ENCODE assay signal across 9 mouse cellular contexts in the genomic region with DNA sequence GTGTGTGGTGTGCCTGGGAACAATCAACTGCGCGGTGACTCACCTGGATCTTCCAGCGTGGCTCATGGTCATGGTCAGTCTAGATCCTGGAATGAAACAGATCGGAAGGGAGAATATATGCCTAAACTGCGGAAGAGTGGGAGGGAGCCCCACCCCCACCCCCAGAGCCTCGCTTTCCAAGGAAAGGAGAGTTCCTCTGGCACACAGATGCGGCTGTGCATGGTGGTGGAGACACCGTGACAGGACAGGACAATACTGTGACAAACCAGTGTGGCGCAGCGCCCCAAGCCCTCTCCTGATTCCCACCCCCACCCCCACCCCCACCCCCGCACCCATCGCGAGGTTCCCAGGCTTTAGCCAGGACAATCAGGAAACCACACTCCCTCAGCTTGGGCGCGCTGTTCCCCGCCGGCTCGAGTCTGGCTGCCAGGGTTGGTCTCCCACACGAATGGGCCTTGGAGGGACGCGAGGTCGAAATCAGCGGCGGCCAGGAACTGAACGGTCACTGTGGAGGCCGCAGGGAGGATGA. TPM values are rescaled to one million over a fixed set of nuclear protein-coding genes. Genes with fewer than 3 reads are reported as not detected.
A peak's percentile ranks its signal among the peaks of the same experiment; 100 is the strongest.
DNase-seq lines count a peak whose midpoint lies in the region; ATAC-seq lines count a peak whose summit lies in the region.
"Had no signal": no experiment of that assay in that cellular context is flagged by ENCODE, and none has a peak within 500 bp of the region (broad histone marks: within the 10 kb centered on the region; RNA-seq: fewer than 3 reads in every experiment).

No protein-coding gene starts in this region.

- no peaks in the 10 kb centered on the region for H3K36me3 ChIP-seq in lung, embryonic 16.5 days (ENCODE audit: control insufficient read depth, insufficient read depth, low read length)
- no peaks in the 10 kb centered on the region for H3K36me3 ChIP-seq in intestine, embryonic 15.5 days
- H3K36me3 ChIP-seq in neural tube, embryonic 13.5 days, result peaks cover 19% of the 10 kb centered on the region; the same call in 1 of the 2 replicates

- peak; percentile 61 for DNase-seq in adrenal gland, postnatal 14 days
- DNase-seq in adrenal gland, postnatal 4 days (ENCODE audit: low spot score in 2 of 2), result no peak
- no peak for DNase-seq in lung, postnatal 36 days
- no peak for DNase-seq in cerebellum, adult 11-12 months
- no peak for DNase-seq in kidney, adult 18-20 months

- H3K27ac ChIP-seq in lung, embryonic 16.5 days (ENCODE audit: low read length), result no peak overlapping the region
- no peak overlapping the region for H3K27ac ChIP-seq in intestine, embryonic 15.5 days
- peak overlapping the region; percentile 95 for H3K27ac ChIP-seq in neural tube, embryonic 13.5 days (replicated peaks)

- no peaks in the 10 kb centered on the region for H3K27me3 ChIP-seq in lung, embryonic 16.5 days (ENCODE audit: control insufficient read depth, insufficient read depth, low read depth, low read length)
- no peaks in the 10 kb centered on the region; the same call in 1 of the 2 replicates for H3K27me3 ChIP-seq in intestine, embryonic 15.5 days (replicated peaks)
- no peaks in the 10 kb centered on the region for H3K27me3 ChIP-seq in neural tube, embryonic 13.5 days

- peak overlapping the region; percentile 90 for H3K4me2 ChIP-seq in lung, embryonic 16.5 days (ENCODE audit: low read depth, low read length)
- H3K4me2 ChIP-seq in intestine, embryonic 15.5 days (replicated peaks), result peak overlapping the region; percentile 95
- peak overlapping the region; percentile 82 for H3K4me2 ChIP-seq in neural tube, embryonic 13.5 days

- no peaks in the 10 kb centered on the region for H3K9me3 ChIP-seq in lung, embryonic 16.5 days (ENCODE audit: control insufficient read depth, low read length)
- no peaks in the 10 kb centered on the region for H3K9me3 ChIP-seq in intestine, embryonic 15.5 days
- H3K9me3 ChIP-seq in neural tube, embryonic 13.5 days, result no peaks in the 10 kb centered on the region

- peak overlapping the region; percentile 81 for H3K4me3 ChIP-seq in lung, embryonic 16.5 days (ENCODE audit: low read length)
- peak overlapping the region; percentile 85 for H3K4me3 ChIP-seq in intestine, embryonic 15.5 days (replicated peaks)
- H3K4me3 ChIP-seq in neural tube, embryonic 13.5 days, result peak overlapping the region; percentile 92

- ATAC-seq in lung, embryonic 16.5 days (ENCODE audit: low read depth), result peak; percentile 39
- ATAC-seq in intestine, embryonic 15.5 days, result peak; percentile 60
- ATAC-seq in neural tube, embryonic 13.5 days (ENCODE audit: low read depth), result peak; percentile 65

- H3K9ac ChIP-seq in lung, embryonic 16.5 days (ENCODE audit: low read length), result peak overlapping the region; percentile 73
- peak overlapping the region; percentile 58 for H3K9ac ChIP-seq in intestine, embryonic 15.5 days
- peak overlapping the region; percentile 97 for H3K9ac ChIP-seq in neural tube, embryonic 13.5 days

- H3K4me1 ChIP-seq in lung, embryonic 16.5 days (replicated peaks; ENCODE audit: control insufficient read depth, insufficient read depth, low read length), result peaks cover 9% of the 10 kb centered on the region; the same call in 1 of the 2 replicates
- H3K4me1 ChIP-seq in intestine, embryonic 15.5 days (replicated peaks), result peaks cover 11% of the 10 kb centered on the region
- peaks cover 47% of the 10 kb centered on the region for H3K4me1 ChIP-seq in neural tube, embryonic 13.5 days (replicated peaks)

- WGBS in lung, embryonic 16.5 days, result 3% methylated on average over 24 of the region's 26 CpGs
- WGBS in intestine, embryonic 15.5 days, result 3% methylated on average over 26 of the region's 26 CpGs
- 5% methylated on average over 25 of the region's 26 CpGs for WGBS in neural tube, embryonic 13.5 days

RNA-seq across cellular contexts. Expression of a gene that starts 0.4 kb away (rescaled TPM):
- total RNA-seq in adrenal gland, postnatal 14 days (2021), result 10.8 and 19.4 TPM in 2 replicates
- total RNA-seq in adrenal gland, postnatal 4 days (2021), result 10 to 100 TPM; 37.0 to 39.1 TPM
- 47.1 and 62.2 TPM in 2 replicates for polyA plus RNA-seq in lung, embryonic 16.5 days (2015; fragmentation: Nextera tagmentation; extraction: Ambion mirVana)
- polyA plus RNA-seq in intestine, embryonic 15.5 days (2015; fragmentation: Nextera tagmentation; extraction: Ambion mirVana), result 54.7 and 61.2 TPM in 2 replicates
- 369 and 526 TPM in 2 replicates for polyA plus RNA-seq in neural tube, embryonic 13.5 days (2015; fragmentation: Nextera tagmentation; extraction: Ambion mirVana)

RNA-seq across cellular contexts. Expression of a gene that starts 13.0 kb away (rescaled TPM):
- 17.1 and 18.7 TPM in 2 replicates for total RNA-seq in adrenal gland, postnatal 14 days (2021)
- total RNA-seq in adrenal gland, postnatal 4 days (2021), result 1 to 10 TPM; 8.4 to 9.6 TPM
- polyA plus RNA-seq in lung, embryonic 16.5 days (2015; fragmentation: Nextera tagmentation; extraction: Ambion mirVana), result 0.08 and 0.14 TPM in 2 replicates
- 0.29 and 0.34 TPM in 2 replicates for polyA plus RNA-seq in intestine, embryonic 15.5 days (2015; fragmentation: Nextera tagmentation; extraction: Ambion mirVana)
- polyA plus RNA-seq in neural tube, embryonic 13.5 days (2015; fragmentation: Nextera tagmentation; extraction: Ambion mirVana), result 4.3 and 4.7 TPM in 2 replicates
- polyA plus RNA-seq: C2C12 had no signal

RNA-seq across cellular contexts. Expression of a gene that starts 46.6 kb away (rescaled TPM):
- 18.3 and 23.0 TPM in 2 replicates for total RNA-seq in adrenal gland, postnatal 14 days (2021)
- 10 to 100 TPM; 31.1 to 32.7 TPM for total RNA-seq in adrenal gland, postnatal 4 days (2021)
- 51.5 and 53.3 TPM in 2 replicates for polyA plus RNA-seq in lung, embryonic 16.5 days (2015; fragmentation: Nextera tagmentation; extraction: Ambion mirVana)
- polyA plus RNA-seq in intestine, embryonic 15.5 days (2015; fragmentation: Nextera tagmentation; extraction: Ambion mirVana), result 49.3 and 51.3 TPM in 2 replicates
- polyA plus RNA-seq in neural tube, embryonic 13.5 days (2015; fragmentation: Nextera tagmentation; extraction: Ambion mirVana), result 38.5 and 42.6 TPM in 2 replicates
